Mouse (Mus musculus) heart, adult 8-10 months (tissue): ENCODE data around the gene Cbr4. TPM values are rescaled to one million over a fixed set of nuclear protein-coding genes. Genes with fewer than 3 reads are reported as not detected.

Source experiments
- DNase-seq: peaks from one replicate; pipeline ENCODE4 v3.0.0; 2022; ENCODE audit warnings: low spot score
- total RNA-seq, 4 experiments: library from RNA; stranded (reverse); gene quantifications; 2 replicates each; pipeline ENCODE4 v1.2.4; 2022

Cbr4 gene
- total RNA-seq, 4 experiments from 2014 or later, result 68.5 to 102 (median 93.4) TPM

- no peak for DNase-seq
Observed at GRCm38 (mm10) chr8:61549585-61549984, 62.1 kb downstream of the Cbr4 start.

GRCm38 (mm10) chr8:61550006-61550748, 62.6 kb downstream of the Cbr4 start:
- no peak for DNase-seq

DNA sequence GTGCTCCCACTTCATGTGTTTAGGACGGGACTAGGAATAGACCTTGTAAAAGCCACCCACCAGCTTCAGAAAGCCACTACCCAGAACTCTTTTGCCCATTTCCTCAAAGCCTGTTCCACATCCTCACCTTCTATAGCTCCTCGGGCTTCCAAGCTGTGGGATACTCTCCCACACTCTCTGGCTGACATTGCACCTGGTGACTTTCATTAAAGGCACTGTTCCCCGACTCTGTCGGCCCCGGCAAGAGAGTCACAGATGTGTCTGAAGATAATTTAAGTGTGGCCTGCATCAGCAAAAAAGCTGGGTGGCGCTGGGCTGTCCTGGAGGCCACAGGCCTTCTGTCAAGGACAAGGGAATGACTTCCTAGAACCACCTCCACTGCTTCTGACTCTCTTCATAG, 64.7 kb downstream of the Cbr4 start:
- no peak for DNase-seq

- DNase-seq, result no peak
Observed at GRCm38 (mm10) chr8:61552755-61553402, 65.3 kb downstream of the Cbr4 start.

DNA sequence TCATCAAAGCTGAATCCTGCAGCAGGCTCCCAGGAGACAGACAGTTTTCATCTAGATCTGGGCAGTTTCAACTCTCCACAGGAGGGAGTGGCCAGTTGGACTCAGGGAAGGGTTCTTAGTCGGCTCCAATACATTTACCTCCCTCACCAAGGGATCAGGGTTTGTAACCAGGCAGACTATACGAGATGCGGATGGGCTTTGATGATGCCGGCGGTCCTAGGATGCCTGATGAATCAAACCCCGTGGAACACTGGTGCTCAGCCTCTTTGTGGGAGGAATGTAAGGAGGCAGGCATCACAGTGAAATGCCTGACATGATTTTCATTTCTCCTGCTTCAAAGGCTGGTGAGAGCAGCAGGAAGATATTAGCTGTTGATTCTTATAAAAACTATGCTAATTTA, 67.8 kb downstream of the Cbr4 start:
- DNase-seq, result no peak

- no peak for DNase-seq
Observed at GRCm38 (mm10) chr8:61556219-61556618, 68.7 kb downstream of the Cbr4 start.
